Mouse (Mus musculus): Measurements from ENCODE around the gene Pigx. TPM values are rescaled to one million over a fixed set of nuclear protein-coding genes. Genes with fewer than 3 reads are reported as not detected.
A peak's percentile ranks its signal among the peaks of the same experiment; 100 is the strongest.

Pigx gene
- 10 to 100 TPM; 20.9 to 24.1 TPM for total RNA-seq (2021)
- long read RNA-seq, experiment 1, partial matches to known transcripts = 1 of 9 reads
- long read RNA-seq, experiment 1, other reads (novel, unspliced or antisense) = 7 of 9 reads
- long read RNA-seq, experiment 2, transcript Pigx-201 (6 exons, 993 nt) = major isoform, 5 of 14 reads
- long read RNA-seq, experiment 2, partial matches to known transcripts = 0 of 14 reads
- long read RNA-seq, experiment 2, other reads (novel, unspliced or antisense) = 4 of 14 reads

DNA sequence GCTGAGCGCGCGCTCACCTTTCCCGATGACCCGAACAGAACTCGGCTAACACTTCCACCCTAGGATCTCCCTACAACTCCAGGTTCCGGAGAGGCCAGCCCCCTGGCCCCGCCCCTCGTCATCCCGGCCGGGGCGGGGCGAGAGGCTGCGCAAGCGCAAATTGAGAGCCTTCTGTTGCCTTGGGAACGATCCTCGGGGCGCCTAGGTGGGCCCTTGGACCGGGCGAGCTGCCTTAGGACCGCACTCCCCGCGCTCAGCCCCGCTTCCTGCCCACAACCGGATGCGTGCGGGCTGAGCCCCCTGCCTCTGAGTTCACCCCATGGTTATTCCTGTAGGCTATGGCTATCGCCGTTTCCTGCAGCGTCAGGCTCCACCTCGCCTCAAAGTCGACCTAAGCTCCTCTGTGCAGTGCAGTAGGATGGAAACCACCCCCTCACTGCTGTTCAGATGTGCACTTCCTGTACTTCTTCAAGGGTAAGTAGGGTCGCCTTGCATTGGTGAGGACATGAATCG lies at the start of gene Pigx, which contains the start of gene Cep19:
Gene Pigx (minus strand): TSS at position 103 of the 513 bp plus-strand sequence.
Gene Cep19 (plus strand): TSS at position 163 of the 513 bp plus-strand sequence.
- TF ChIP-seq CTCF (IDR thresholded peaks at IDR 0.05) = no peak
- intact Hi-C loops (cut with DNase I) = no loop called here
- DNase-seq (ENCODE audit: extremely low spot score in 1 of 2, low spot score in 2 of 2) = peak; percentile 87 to 88
- Histone ChIP-seq H3K27ac (peak within 1 kb of the TSS; percentile 93), H3K4me3 (peak within 1 kb of the TSS; percentile 94)

DNA sequence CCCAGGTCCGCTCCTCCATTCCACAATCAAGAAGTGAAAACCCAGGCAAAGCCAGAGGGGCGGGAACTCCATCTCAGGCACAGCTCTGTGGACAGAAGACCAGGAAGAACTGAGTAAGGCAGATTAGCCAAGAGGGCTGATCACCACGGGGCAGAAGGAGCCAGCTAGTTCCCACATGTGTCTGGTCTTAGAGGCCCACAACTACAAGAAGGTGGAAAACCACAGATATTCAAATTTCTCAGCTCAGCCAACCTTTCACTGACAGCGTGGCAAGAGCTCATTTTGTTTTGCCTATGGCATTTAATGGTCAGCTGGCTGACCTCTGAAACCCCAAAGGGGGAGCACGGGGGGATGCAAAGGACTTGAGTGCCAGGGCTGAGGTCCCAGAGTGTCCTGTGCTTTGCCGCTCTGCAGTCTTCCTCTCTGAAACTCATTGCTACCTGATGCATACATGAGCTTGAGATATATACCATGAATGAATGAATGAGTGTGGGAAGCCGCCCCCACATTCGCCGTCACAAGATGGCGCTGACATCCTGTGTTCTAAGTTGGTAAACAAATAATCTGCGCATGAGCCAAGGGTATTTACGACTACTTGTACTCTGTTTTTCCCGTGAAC lies 48.2 kb upstream of the Pigx start:
- no peak for DNase-seq (ENCODE audit: extremely low spot score in 1 of 2, low spot score in 2 of 2)
- no peak for TF ChIP-seq CTCF (IDR thresholded peaks at IDR 0.05)
- Histone ChIP-seq H3K27ac (no peak overlapping the region), H3K4me3 (no peak overlapping the region)
- intact Hi-C loops (cut with DNase I) = no loop called here

- intact Hi-C loops (cut with DNase I) = no loop called here
- H3K4me3 ChIP-seq = no peak overlapping the region
- DNase-seq (ENCODE audit: extremely low spot score in 1 of 2, low spot score in 2 of 2) = no peak
- no peak overlapping the region for H3K27ac ChIP-seq
- no peak for TF ChIP-seq CTCF (IDR thresholded peaks at IDR 0.05)
Measured at GRCm38 (mm10) chr16:32144592-32144991, 45.1 kb upstream of the Pigx start.

DNA sequence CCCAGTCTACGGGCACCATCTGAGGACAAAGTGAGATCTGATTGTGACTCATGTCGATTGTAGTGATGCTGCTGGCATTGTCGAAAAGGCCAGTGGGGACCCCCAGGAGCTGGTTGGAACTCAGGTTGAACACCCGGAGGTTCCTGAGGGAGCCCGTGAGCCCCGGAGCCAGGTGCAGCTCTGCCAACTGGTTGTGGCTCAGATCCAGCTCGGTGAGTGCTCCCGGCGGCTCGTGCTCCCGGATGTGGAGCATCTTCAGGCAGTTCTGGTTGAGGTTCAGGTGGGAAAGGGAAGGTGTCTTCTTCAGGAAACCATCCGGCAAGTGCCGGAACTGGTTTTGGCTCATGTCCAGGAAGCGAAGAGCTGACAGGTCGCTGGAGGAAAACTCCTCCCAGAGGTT lies 44.2 kb upstream of the Pigx start:
- intact Hi-C loops (cut with DNase I) = no loop called here
- Histone ChIP-seq H3K4me3 (no peak overlapping the region), H3K27ac (no peak overlapping the region)
- DNase-seq (ENCODE audit: extremely low spot score in 1 of 2, low spot score in 2 of 2) = no peak
- no peak for TF ChIP-seq CTCF (IDR thresholded peaks at IDR 0.05)

DNA sequence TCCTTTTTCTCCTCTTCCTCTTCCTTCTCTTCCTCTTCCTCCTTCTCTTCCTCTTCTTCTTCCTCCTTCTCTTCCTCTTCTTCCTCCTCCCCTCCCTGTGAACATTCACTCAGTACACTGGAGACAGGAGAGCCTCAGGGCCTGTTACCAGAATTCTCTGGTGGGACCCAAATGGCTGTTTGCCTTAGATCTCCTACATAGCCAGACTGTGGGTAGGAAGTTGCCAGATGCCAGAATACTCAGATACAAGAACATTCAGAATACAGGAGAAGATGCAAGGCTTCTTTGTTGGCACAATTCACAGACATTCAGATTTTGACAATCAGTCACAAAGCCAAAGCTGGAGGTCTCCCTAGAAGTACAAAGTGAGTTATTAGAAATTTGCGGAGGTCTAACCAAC lies 39.4 kb upstream of the Pigx start:
- no peak for TF ChIP-seq CTCF (IDR thresholded peaks at IDR 0.05)
- H3K4me3 ChIP-seq = no peak overlapping the region
- no peak overlapping the region for H3K27ac ChIP-seq
- DNase-seq (ENCODE audit: extremely low spot score in 1 of 2, low spot score in 2 of 2) = no peak
- intact Hi-C loops (cut with DNase I) = no loop called here

DNA sequence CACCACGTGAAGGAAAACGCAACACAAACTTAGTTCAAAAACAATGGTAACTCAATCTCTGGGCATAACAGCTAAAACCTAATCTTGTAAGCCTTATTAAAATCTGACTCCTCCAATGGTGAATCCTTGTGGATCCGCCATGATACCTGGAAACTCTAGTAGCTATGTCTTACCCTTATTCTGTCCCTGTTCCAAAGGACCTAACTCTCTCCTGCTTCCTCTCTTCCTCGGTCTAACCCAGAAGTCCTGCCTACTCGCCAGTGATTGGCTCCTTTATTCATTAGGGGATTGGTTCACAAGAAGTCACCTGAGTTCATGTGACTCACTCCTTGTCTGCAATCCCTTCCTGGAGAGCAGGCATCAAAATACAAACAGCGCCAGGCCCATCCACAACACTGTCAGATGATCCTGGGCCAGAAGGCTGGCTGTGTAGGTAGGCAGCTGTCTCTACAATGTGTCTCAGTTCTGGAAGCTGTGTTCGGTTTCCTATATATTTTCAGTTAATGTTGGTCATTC lies 36.4 kb upstream of the Pigx start:
- no peak for TF ChIP-seq CTCF (IDR thresholded peaks at IDR 0.05)
- no peak for DNase-seq (ENCODE audit: extremely low spot score in 1 of 2, low spot score in 2 of 2)
- Histone ChIP-seq H3K27ac (no peak overlapping the region), H3K4me3 (no peak overlapping the region)
- intact Hi-C loops (cut with DNase I) = no loop called here

DNA sequence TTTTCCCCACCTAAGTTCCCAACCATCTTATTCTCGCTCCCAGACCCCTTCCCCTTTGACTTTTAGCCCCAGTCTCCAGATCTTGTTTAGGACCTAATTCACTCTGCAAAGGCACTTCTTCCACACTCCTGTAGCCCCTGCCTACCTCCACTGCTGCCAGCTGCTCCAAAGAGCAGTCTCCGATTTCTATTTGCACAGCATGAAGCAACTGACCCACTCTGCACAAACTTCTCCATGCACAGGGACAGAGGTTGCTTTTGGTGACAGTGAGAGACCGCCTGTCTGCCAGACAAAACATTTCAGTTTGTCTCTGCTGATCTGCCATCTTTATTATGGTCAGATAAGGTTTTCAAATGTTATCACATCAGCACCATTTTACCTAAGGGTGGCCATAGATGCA lies 33.6 kb upstream of the Pigx start:
- H3K27ac ChIP-seq = no peak overlapping the region
- DNase-seq (ENCODE audit: extremely low spot score in 1 of 2, low spot score in 2 of 2) = no peak
- intact Hi-C loops (cut with DNase I) = loop anchor here (5.0 kb wide), 1 partner anchor 69 kb away; no protein-coding TSS in a partner anchor
- no peak overlapping the region for H3K4me3 ChIP-seq
- no peak for TF ChIP-seq CTCF (IDR thresholded peaks at IDR 0.05)

DNA sequence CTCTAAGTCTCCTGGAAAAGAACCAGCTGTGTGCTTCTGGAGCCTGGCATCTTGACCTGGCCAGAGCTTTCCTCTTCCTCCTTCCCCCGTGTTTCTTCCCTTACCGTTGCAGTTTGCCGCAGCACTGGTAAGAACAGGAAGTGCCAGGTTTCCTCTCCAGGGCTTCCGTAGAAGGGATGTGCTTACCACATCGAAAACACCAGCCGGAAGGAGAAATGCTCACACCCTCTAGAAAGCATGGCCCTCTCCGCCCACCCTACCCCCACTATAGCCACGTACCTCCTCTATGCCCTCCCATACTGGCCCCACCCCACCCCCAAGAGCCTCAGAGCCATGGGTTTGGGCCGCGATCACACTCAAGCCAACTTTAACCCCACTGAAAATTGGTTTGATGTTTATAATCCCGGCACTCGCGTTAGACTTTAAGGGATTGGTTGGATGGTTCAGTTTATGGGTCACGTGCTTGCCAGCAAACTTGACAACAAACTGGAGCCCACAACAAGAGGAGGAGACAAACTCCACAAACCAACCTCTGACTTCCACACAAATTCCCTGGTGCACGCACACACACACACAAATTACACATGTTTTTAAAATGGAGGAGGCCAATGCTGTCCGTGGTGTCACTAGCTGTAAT lies 30.8 kb upstream of the Pigx start:
- intact Hi-C loops (cut with DNase I) = loop anchor here (5.0 kb wide), 1 partner anchor 72 kb away; no protein-coding TSS in a partner anchor
- Histone ChIP-seq H3K4me3 (no peak overlapping the region), H3K27ac (no peak overlapping the region)
- TF ChIP-seq CTCF (IDR thresholded peaks at IDR 0.05) = no peak
- no peak for DNase-seq (ENCODE audit: extremely low spot score in 1 of 2, low spot score in 2 of 2)

- H3K4me3 ChIP-seq = 0 out of 2 replicates have a peak overlapping the region, but pooled peaks have one; percentile 9
- intact Hi-C loops (cut with DNase I) = loop anchor here (5.0 kb wide), 1 partner anchor 73 kb away; no protein-coding TSS in a partner anchor
- TF ChIP-seq CTCF (IDR thresholded peaks at IDR 0.05) = no peak
- H3K27ac ChIP-seq = no peak overlapping the region
- DNase-seq (ENCODE audit: extremely low spot score in 1 of 2, low spot score in 2 of 2) = no peak
Measured at GRCm38 (mm10) chr16:32129449-32130189, 30.1 kb upstream of the Pigx start.

- DNase-seq (ENCODE audit: extremely low spot score in 1 of 2, low spot score in 2 of 2) = no peak
- intact Hi-C loops (cut with DNase I) = no loop called here
- H3K27ac ChIP-seq = no peak overlapping the region
- H3K4me3 ChIP-seq = no peak overlapping the region
- TF ChIP-seq CTCF (IDR thresholded peaks at IDR 0.05) = no peak
Measured at GRCm38 (mm10) chr16:32127046-32127445, 27.5 kb upstream of the Pigx start.

DNA sequence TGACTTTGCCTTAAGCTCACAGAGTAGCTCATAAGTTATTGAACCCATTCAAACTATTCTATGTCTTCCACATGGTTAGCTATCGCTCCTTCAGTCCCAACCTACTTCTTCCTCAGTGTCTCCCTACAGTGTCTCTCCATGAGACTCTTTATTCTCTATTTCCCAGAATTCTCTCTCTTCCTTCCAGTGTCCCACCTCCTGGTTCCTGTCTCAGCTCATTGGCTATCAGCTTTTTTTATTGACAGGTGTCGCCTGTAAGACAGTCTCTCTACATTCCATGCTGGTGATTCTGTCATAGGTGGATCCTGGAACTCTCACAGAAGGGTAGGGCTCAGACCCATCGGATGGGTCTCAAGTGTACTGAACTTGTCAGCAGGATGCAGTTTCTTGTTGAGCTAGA lies 25.8 kb upstream of the Pigx start:
- no peak for TF ChIP-seq CTCF (IDR thresholded peaks at IDR 0.05)
- no peak for DNase-seq (ENCODE audit: extremely low spot score in 1 of 2, low spot score in 2 of 2)
- intact Hi-C loops (cut with DNase I) = no loop called here
- H3K27ac ChIP-seq = no peak overlapping the region
- no peak overlapping the region for H3K4me3 ChIP-seq

Measured in left cerebral cortex, adult 2 months (tissue).